Comparison of ENCODE assay signal across 19 mouse cellular contexts in genomic region chr1:133966044-133966443, GRCm38 (mm10). TPM values are rescaled to one million over a fixed set of nuclear protein-coding genes. Genes with fewer than 3 reads are reported as not detected.
DNase-seq lines count a peak whose midpoint lies in the region; ATAC-seq lines count a peak whose summit lies in the region.
"Had no signal": no experiment of that assay in that cellular context is flagged by ENCODE, and none has a peak within 500 bp of the region (broad histone marks: within the 10 kb centered on the region; RNA-seq: fewer than 3 reads in every experiment).

No protein-coding gene starts in this region.

- ATAC-seq in kidney, embryonic 15.5 days (replicated peaks; ENCODE audit: low FRiP score) = peak; percentile 44
- ATAC-seq in embryonic facial prominence, embryonic 12.5 days (ENCODE audit: insufficient number of reproducible peaks, insufficient read depth, low FRiP score, low TSS enrichment) = no peak
- ATAC-seq in embryonic facial prominence, embryonic 14.5 days (ENCODE audit: low read depth) = no peak
- ATAC-seq in liver, embryonic 15.5 days (ENCODE audit: insufficient read depth) = peak; percentile 65; the same call in 1 of the 2 replicates
- ATAC-seq: CD4-positive, CD25-positive, alpha-beta regulatory T cell, adult 4 months; forebrain, embryonic 15.5 days; hindbrain, embryonic 16.5 days had no signal

- no peak overlapping the region; the same call in 1 of the 2 replicates for H3K27ac ChIP-seq in kidney, embryonic 15.5 days
- H3K27ac ChIP-seq in embryonic facial prominence, embryonic 12.5 days = peak overlapping the region; percentile 30; the same call in 1 of the 2 replicates
- H3K27ac ChIP-seq in embryonic facial prominence, embryonic 14.5 days (replicated peaks; ENCODE audit: low read depth, low read length) = peak overlapping the region; percentile 61
- H3K27ac ChIP-seq in liver, embryonic 15.5 days (replicated peaks) = no peak overlapping the region
- H3K27ac ChIP-seq: forebrain, embryonic 15.5 days; neural tube, embryonic 12.5 days had no signal

- H3K4me1 ChIP-seq in kidney, embryonic 15.5 days = peaks cover 57% of the 10 kb centered on the region
- peaks cover 14% of the 10 kb centered on the region for H3K4me1 ChIP-seq in embryonic facial prominence, embryonic 12.5 days
- H3K4me1 ChIP-seq in embryonic facial prominence, embryonic 14.5 days (ENCODE audit: control insufficient read depth, insufficient read depth, low read length) = peaks cover 30% of the 10 kb centered on the region
- peaks cover 44% of the 10 kb centered on the region for H3K4me1 ChIP-seq in liver, embryonic 15.5 days (replicated peaks)

- H3K4me2 ChIP-seq in kidney, embryonic 15.5 days = no peak overlapping the region
- H3K4me2 ChIP-seq in embryonic facial prominence, embryonic 12.5 days (replicated peaks) = no peak overlapping the region
- no peak overlapping the region for H3K4me2 ChIP-seq in embryonic facial prominence, embryonic 14.5 days (ENCODE audit: low read depth, low read length)
- H3K4me2 ChIP-seq in liver, embryonic 15.5 days = no peak overlapping the region
- H3K4me2 ChIP-seq: forebrain, embryonic 15.5 days; neural tube, embryonic 12.5 days had no signal

- no peak for DNase-seq in kidney, postnatal 14 days
- DNase-seq in embryonic facial prominence, embryonic 14.5 days (ENCODE audit: low spot score) = no peak
- DNase-seq in testis, postnatal 14 days (ENCODE audit: low spot score) = no peak
- no peak for DNase-seq in thymus, postnatal 14 days
- no peak for DNase-seq in cerebellum, postnatal 14 days
- DNase-seq: adrenal gland, adult 2 months; cerebellum, adult 11-12 months; heart, postnatal 14 days; lung, adult 2 months; right cerebral cortex, postnatal 4 days; thymus, postnatal 4 days had no signal

- H3K4me3 ChIP-seq in kidney, embryonic 15.5 days (replicated peaks) = no peak overlapping the region
- no peak overlapping the region for H3K4me3 ChIP-seq in embryonic facial prominence, embryonic 12.5 days
- no peak overlapping the region for H3K4me3 ChIP-seq in embryonic facial prominence, embryonic 14.5 days (ENCODE audit: low read depth, low read length)
- H3K4me3 ChIP-seq in liver, embryonic 15.5 days (replicated peaks) = no peak overlapping the region
- H3K4me3 ChIP-seq: forebrain, embryonic 15.5 days; megakaryocyte, embryonic 14.5 days; neural tube, embryonic 12.5 days had no signal

- H3K9ac ChIP-seq in kidney, embryonic 15.5 days = no peak overlapping the region
- no peak overlapping the region for H3K9ac ChIP-seq in embryonic facial prominence, embryonic 12.5 days
- no peak overlapping the region for H3K9ac ChIP-seq in embryonic facial prominence, embryonic 14.5 days (ENCODE audit: low read depth, low read length)
- H3K9ac ChIP-seq in liver, embryonic 15.5 days = no peak overlapping the region
- H3K9ac ChIP-seq: forebrain, embryonic 15.5 days; neural tube, embryonic 12.5 days had no signal

- no peaks in the 10 kb centered on the region for H3K27me3 ChIP-seq in kidney, embryonic 15.5 days
- H3K27me3 ChIP-seq in embryonic facial prominence, embryonic 12.5 days = 0 out of 2 replicates have a peak, but pooled peaks cover 2% of the 10 kb centered on the region
- no peaks in the 10 kb centered on the region for H3K27me3 ChIP-seq in embryonic facial prominence, embryonic 14.5 days (replicated peaks; ENCODE audit: control insufficient read depth, insufficient read depth, low read length)
- no peaks in the 10 kb centered on the region for H3K27me3 ChIP-seq in liver, embryonic 15.5 days
- H3K27me3 ChIP-seq: forebrain, embryonic 15.5 days had no signal

- WGBS in kidney, embryonic 15.5 days = 56% methylated on average over 2 of the region's 2 CpGs
- 73% methylated on average over 2 of the region's 2 CpGs for WGBS in embryonic facial prominence, embryonic 12.5 days
- 46% methylated on average over 2 of the region's 2 CpGs for WGBS in embryonic facial prominence, embryonic 14.5 days
- 32% methylated on average over 2 of the region's 2 CpGs for WGBS in liver, embryonic 15.5 days (ENCODE audit: insufficient replicate concordance)

- no peaks in the 10 kb centered on the region for H3K9me3 ChIP-seq in kidney, embryonic 15.5 days (replicated peaks)
- no peaks in the 10 kb centered on the region for H3K9me3 ChIP-seq in embryonic facial prominence, embryonic 12.5 days
- no peaks in the 10 kb centered on the region for H3K9me3 ChIP-seq in embryonic facial prominence, embryonic 14.5 days (ENCODE audit: control insufficient read depth, low read length)
- no peaks in the 10 kb centered on the region for H3K9me3 ChIP-seq in liver, embryonic 15.5 days (replicated peaks)
- H3K9me3 ChIP-seq: forebrain, embryonic 15.5 days; megakaryocyte, embryonic 14.5 days; neural tube, embryonic 12.5 days had no signal

- no peaks in the 10 kb centered on the region for H3K36me3 ChIP-seq in kidney, embryonic 15.5 days
- no peaks in the 10 kb centered on the region for H3K36me3 ChIP-seq in embryonic facial prominence, embryonic 12.5 days
- H3K36me3 ChIP-seq in embryonic facial prominence, embryonic 14.5 days (ENCODE audit: control insufficient read depth, insufficient read depth, low read length) = no peaks in the 10 kb centered on the region
- no peaks in the 10 kb centered on the region for H3K36me3 ChIP-seq in liver, embryonic 15.5 days (replicated peaks)
- H3K36me3 ChIP-seq: forebrain, embryonic 15.5 days; neural tube, embryonic 12.5 days had no signal

RNA-seq across cellular contexts. Expression of gene Prelp, which starts 44.8 kb away (rescaled TPM):
- 1.0 and 2.2 TPM in 2 replicates for polyA plus RNA-seq in kidney, embryonic 15.5 days (2015; fragmentation: Nextera tagmentation; extraction: Ambion mirVana)
- polyA plus RNA-seq in embryonic facial prominence, embryonic 12.5 days (2016; fragmentation: Nextera tagmentation; extraction: Ambion mirVana) = 1.9 and 2.2 TPM in 2 replicates
- 13.2 and 13.9 TPM in 2 replicates for polyA plus RNA-seq in embryonic facial prominence, embryonic 14.5 days (2014; fragmentation: Nextera tagmentation; extraction: Ambion mirVana)
- 3.5 and 3.7 TPM in 2 replicates for polyA plus RNA-seq in liver, embryonic 15.5 days (2015; fragmentation: Nextera tagmentation; extraction: Ambion mirVana)
- polyA plus RNA-seq: CD4-positive, CD25-positive, alpha-beta regulatory T cell, adult 4 months had no signal

RNA-seq across cellular contexts. Expression of gene Optc, which starts 58.2 kb away (rescaled TPM):
- polyA plus RNA-seq in kidney, embryonic 15.5 days (2015; fragmentation: Nextera tagmentation; extraction: Ambion mirVana) = 0.27 and 0.56 TPM in 2 replicates
- 1.1 and 1.3 TPM in 2 replicates for polyA plus RNA-seq in embryonic facial prominence, embryonic 12.5 days (2016; fragmentation: Nextera tagmentation; extraction: Ambion mirVana)
- 0.82 and 1.3 TPM in 2 replicates for polyA plus RNA-seq in embryonic facial prominence, embryonic 14.5 days (2014; fragmentation: Nextera tagmentation; extraction: Ambion mirVana)
- 0.08 and 0.13 TPM in 2 replicates for polyA plus RNA-seq in liver, embryonic 15.5 days (2015; fragmentation: Nextera tagmentation; extraction: Ambion mirVana)
- polyA plus RNA-seq: CD4-positive, CD25-positive, alpha-beta regulatory T cell, adult 4 months had no signal

Comparison
In these comparisons a context has a peak if more than half of its experiments do, and no peak if none do; other contexts are left out.
1. ATAC-seq: peak in kidney, embryonic 15.5 days (single experiment) and liver, embryonic 15.5 days (single experiment); none in embryonic facial prominence, embryonic 12.5 days (single experiment) and embryonic facial prominence, embryonic 14.5 days (single experiment).
2. H3K27ac ChIP-seq: peak in embryonic facial prominence, embryonic 12.5 days (single experiment) and embryonic facial prominence, embryonic 14.5 days (single experiment); none in kidney, embryonic 15.5 days (single experiment) and liver, embryonic 15.5 days (single experiment).